Mouse (Mus musculus): ENCODE measurements around the gene OR5BS1P.

DNA sequence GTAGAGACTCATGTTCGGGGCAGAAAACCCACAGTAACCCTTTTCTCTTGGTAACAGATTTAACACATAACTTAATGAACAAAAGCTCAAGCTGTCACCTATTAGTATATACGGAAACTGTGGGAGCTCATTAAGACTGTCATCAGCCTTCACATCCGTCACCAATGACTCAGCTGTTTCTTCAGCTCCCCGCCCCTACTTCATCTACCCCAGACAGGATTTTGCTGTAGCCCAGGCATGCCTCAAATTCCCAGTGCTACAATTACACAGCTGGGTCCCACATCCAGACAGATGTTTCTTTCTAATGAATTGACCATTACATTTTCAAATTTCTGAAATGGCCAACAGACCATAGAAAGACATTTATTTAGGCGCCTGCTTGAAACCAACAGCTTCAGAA is 56.4 kb downstream of the OR5BS1P start:
- TF ChIP-seq CTCF (IDR thresholded peaks at IDR 0.05; ENCODE audit: extremely low read depth, insufficient read depth, low read length) (no peak), POLR2A (IDR thresholded peaks at IDR 0.05; ENCODE audit: extremely low read depth, insufficient read depth, low read length) (no peak)

Data from cortical plate, adult 2 months (tissue).